Mouse (Mus musculus): ENCODE data around the gene Wdr74.

DNA sequence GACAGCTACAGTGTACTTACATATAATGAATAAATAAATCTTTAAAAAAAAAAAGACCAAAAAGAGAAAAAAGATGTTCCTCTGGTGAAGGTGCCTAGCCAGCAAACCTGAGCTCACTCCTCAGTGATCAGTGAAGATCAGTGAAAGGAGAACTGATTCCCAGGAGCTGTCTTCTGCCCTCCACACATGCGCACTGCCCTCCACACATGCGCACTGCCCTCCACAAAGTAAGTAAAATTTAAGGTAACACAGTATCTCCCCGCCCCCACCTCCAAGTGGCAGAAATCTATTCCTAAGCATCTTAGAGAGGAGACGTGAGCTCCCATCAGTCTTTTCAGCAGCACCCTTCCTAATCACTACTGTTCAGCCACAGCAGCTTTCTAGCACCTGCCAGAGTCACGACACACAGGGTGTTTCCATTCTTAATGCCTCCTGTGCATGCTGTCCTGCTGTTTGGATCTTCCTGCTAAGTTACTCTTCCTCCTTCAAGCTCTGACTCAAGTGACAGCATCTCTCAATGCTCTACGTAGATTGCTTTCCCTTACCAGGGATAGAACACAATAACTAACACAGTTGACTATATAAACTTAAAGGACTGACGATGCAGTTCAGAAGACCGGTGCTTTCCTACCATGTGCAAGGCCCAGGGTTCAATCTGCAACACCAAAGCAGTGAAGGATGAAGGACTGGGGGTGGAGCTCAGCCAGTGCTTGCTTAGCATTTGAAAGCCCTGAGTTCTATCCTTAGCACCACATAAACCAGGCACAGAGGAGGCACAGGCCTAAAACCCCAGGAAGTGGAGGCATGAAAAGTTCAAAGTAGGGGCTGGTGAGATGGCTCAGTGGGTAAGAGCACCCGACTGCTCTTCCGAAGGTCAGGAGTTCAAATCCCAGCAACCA lies 19.5 kb upstream of the Wdr74 start:
- TF ChIP-seq POLR2A (IDR thresholded peaks at IDR 0.05; ENCODE audit: insufficient read depth, low read depth, low read length) (no peak), CTCF (IDR thresholded peaks at IDR 0.05; ENCODE audit: insufficient read depth, low read depth, low read length) (no peak)

All from olfactory bulb, adult 2 months (tissue).